Mouse (Mus musculus) urinary bladder, postnatal 36 days (tissue): Measurements from ENCODE around the gene Dgcr8.
A peak's percentile ranks its signal among the peaks of the same experiment; 100 is the strongest.

Experiments used
- DNase-seq, 2 experiments: peaks; one replicate each; pipeline ENCODE4 v3.0.0; 2022; ENCODE audit warnings: low spot score in 2 of 2, mixed read lengths in 1 of 2

The Dgcr8 gene

DNA sequence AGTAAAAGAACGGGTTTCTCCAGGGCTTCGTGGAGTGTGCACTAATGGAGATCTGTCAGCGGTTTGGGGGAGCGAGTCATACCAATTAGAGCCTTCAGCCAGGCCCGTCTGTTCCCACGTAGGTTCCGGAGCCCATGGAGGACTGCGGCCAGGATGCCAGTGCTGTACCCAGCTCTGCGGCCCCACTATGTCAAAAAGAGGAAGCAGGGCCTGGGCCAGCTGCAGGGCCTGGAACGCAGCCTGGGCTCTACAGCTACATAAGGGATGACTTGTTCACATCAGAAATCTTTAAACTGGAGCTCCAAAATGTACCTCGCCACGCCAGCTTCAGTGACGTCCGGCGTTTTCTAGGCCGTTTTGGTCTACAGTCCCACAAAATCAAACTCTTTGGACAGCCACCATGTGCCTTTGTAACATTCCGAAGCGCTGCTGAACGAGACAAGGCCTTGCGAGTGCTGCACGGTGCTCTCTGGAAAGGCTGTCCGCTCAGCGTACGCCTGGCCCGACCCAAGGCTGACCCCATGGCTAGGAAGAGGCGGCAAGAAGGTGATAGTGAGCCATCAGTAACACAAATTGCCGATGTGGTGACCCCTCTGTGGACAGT is 39.6 kb downstream of the Dgcr8 start:
- DNase-seq: peak; percentile 32 to 39

DNA sequence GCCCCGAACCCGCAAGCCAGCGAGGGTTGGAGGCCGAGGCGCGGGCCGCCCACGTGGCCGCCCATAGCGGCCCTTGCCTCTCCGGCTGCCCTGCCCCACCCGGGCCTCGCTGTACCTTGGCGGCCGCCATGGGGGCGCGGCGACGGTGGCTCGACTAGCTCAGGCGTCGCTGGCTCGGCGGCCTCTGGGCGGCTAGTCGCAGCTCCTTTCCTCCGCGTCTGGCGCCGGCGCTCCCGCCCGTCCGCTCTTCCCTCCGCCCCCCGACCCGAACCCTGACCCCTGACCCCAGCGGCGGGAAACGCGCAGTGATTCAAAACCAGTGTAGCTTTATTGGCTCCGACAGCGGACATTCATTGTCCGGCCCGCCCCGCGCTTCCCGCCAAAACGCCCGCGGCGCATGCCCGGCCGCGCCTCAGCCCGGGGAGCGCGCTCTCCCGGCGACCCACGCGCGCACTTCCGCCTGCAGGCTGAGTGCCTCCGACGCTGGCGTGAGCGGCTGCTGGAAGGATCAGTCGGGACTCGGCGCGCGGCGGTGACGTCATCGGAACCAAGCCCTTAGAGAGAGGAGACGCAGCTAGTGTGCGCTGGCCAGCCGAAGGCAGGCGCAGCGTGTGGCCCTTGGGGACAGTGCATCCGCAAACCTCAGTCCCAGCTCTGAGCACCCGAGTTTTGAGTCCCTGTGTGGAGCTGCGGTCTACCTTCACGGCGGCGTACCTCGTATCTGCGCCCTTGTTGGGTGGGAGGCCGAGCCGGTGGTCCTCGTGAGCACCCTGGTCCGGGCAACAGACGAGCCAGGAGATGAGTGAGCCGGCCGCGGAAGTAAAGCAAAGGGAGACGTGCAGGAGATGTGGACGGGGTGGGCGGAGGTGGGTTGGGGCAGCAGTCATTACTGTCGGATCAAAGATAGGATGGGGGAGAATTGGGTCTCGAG is 40.3 kb downstream of the Dgcr8 start, which contains the start of the genes Trmt2a and Ranbp1:
Trmt2a (plus strand) TSS at position 247 of the 931 bp plus-strand sequence.
Ranbp1 (minus strand) TSS at position 300 of the 931 bp plus-strand sequence.
- DNase-seq: peak; percentile 96 to 99

DNA sequence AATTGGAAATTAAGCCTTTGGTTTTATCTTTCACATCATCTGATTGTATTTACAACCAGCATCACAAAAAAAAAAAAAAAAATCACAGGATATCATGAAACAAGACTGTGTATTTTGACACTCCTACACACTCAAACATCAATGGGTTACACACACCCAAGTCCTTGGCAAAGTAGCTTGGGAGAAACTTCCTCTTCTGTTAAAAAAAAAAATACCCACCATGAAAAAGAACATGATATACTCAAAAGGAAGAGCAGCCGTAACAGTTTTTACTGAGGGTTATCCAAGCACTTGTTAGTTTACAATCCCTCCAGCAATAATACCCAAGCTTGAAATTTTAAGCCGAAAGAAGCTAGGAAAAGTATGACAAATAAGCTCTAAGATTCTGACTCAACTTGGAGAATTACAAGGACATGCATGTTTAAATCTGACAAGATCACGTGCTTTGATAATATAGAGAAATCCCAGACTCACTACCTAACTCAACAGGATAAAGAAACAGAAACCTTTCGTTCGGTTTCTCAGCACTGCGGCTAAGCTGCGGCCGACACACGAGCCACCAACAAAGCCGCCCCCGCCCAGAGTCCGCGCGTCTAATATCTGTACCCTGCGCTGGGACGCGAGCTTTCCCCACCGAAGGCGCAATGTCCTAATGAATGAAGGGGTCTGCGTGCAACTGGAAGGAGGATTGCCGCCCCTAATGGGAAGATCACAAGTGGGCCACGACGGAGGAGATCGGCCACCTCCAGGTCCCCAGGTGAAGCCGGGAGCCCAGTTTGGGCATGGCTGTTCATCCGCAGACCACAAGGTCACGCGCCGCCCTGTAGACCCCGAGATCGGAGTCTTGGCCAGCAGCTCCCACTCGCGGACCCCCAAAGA is 41.3 kb downstream of the Dgcr8 start:
- no peak for DNase-seq

DNA sequence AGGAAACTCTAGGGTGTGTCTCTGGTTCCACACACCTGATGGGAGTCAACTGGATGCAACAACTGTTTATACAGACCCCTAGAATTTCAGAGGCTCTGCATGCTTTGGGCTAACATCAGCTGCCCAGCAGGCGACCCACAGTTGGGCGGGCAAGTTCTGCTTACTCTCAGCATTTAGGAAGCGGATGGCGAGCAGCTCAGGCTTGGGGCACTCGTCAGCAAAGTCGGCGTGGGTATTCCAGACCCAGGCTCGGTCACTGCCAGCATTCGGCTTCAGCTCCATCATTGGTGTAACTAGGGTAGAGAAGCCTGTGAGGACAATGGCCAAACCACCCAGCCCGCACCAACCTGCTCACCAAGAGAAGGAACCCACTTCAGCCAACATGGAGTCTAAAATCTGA is 47.5 kb downstream of the Dgcr8 start:
- DNase-seq: no peak

DNA sequence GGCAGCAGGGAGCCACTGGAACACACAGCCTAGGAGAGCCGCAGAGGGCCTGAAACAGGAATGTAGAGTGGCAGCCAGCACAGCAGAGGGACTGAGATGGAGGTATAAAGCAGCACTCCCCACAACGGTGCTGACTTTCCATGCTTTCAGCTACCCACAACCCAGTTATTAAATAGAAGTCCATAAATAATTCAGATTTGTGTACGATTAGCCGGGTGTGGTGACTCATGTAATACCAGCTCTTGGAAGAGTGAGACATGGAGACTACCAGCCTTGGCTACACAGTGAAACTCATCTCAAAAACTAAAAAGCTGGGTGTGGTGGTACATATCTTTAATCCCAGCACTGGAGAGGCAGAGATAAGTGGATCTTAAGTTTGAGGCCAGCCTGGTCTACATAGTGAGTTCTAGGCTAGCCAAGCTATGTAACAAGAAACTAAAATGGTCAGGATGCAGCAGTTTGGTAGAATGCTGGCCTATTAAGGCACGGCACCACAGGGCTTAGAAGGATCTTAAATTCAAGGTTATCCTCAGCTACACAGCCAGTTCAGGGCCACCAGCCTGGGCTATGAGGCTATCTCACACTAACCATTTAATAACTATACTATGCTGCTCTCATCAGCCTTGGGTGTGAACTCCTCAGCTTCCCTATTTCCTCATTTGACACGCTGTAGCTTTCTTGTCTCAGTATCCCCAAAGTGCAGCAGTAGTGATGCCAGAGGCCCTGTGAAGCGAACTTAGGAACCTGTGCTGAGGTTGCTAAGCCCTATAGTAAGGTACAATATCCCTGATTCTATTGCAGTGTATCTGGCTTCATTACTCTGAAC is 52.2 kb downstream of the Dgcr8 start:
- DNase-seq: no peak

DNA sequence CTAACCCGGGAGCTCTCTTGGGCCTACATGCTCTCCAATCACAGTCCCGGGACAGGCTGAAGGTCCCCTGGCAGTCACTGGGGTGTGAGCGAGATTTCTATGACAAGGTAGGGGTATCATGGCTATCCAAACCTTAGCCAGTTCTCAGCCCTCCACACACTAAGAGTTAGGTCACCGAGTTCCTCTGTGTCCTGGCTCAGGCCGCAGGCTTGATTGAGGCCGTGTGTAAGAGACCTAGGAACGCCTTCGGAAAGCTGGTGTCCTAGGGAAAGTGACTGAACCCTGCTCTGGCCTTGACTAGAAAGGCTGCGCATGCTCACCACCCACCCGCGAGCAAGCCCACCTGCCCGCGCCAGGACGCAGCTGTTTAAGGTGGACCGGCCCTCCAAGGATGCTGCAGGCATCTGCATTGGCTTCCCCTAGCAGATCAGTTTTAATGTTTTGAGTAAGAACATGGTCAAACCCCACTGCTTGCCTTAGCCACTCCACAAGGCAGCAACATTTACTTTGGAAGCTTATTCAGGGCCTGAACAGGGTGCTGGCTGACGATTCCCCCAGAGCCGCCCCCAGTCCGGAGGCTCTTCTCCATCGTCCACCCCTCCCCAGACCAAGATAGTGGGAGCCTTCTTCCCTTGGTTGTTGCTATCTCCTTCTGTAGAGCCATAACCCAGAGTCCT is 53.5 kb downstream of the Dgcr8 start:
- peak; percentile 64 to 65 for DNase-seq

DNA sequence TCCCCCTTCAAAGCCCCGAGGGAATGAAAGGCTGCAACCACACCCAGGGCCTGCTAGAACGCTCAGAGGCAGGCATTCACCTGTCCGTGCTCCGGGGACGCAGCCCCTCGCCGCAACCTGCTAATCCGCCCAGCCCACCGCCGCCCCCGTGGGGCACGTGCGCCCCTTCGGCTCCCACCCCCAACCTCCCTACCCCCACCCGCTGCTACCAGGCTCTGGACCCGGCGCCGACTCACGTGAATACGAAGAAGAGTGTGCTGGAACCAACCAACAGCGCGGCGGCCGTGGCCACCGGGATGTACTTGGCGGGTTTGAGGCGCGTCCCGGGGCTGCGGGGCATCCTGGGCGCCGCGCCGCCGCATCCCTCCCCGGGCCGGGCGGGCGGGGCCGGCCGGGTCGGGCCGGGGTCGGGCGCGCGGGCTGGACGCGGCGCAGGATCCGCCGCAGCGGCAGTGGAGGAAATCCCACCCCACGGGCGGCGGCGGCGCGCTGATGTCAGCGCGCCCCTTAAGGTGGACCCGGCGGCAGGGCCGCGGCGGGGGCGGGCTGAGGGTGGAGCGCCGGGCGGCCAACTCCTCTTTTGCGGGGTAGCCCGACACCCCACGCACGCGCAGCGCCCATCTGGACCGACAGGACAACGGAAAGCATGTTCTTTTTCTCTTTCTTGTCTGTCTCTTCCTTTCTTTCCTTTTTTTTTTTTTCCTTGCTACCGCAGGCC is 54.2 kb downstream of the Dgcr8 start, which contains the start of gene Zdhhc8:
Zdhhc8 (minus strand) TSS at position 466 of the 718 bp plus-strand sequence.
- peak in 1 of 2 experiments; percentile 77 for DNase-seq

DNA sequence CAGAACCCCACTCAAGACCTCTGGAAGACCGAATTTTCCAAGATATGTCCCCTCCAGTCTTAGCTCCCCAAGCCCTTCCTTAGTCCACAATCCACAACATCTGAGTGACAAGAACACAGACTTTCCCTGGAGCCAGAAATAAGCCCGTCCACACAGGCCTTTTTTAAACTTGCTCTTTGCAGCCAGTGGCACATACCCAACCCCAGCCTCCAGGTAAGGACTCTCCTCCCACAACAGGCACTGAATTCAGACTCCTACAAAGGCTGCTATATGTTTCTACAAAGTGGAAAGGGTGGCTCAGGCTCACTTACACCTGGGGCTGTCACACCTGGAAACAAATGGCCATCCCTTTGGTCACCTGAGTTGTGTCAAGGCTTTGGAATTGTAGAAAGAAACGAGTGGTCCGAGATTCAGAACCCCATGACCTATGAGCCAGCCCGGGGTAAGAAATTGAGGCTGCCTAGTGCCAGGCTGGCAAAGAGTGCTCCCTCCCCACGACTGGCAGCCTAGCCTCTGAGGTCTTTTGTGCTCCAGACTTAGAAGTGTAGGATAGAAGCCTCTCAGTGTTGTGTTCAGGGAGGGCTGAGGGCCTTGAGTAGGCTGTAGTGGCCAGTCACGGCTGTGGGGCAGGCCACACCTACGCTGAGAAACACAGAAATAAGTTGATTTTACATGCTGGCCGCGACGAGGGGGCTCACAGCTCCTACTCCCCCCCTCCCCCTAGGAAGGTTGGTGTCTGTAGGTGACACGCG is 55.0 kb downstream of the Dgcr8 start:
- no peak for DNase-seq

DNA sequence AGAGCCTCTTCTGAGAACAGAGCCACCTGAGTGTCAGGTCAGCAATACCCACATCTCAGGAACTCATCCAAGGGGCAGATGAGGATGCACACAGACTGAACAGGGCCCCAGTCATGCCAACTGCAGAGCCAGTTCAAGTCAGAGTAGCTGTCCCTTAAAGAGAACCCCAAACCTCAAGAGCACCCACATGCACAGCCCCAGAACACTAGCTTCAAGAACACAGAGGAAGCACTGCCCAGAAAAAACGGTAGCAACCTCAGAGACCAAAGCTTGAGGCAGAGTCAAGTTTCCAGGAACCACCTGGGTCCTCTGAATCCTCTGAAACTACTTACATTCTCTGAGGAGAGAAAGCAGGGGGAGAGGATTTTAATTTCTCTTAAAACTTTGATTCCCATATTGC is 55.6 kb downstream of the Dgcr8 start:
- no peak for DNase-seq

DNA sequence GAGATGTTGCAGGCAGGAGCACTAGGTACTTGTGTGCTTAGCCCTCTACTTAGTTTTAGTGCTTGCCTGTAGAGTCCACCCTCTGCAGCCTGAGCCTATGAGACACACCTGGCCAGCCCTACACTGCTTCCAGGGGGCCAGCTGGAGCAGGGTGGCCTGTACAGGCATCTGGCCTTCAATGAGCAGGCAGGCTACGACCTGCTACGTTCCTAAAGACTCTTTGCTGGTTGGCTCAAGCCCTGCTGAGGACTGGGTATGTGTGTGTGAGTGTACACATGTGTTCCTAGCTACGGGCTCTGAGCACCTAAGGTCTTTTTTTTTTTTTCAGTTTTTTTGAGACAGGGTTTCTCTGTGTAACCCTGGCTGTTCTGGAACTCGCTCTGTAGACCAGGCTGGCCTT is 57.6 kb downstream of the Dgcr8 start:
- no peak for DNase-seq

DNA sequence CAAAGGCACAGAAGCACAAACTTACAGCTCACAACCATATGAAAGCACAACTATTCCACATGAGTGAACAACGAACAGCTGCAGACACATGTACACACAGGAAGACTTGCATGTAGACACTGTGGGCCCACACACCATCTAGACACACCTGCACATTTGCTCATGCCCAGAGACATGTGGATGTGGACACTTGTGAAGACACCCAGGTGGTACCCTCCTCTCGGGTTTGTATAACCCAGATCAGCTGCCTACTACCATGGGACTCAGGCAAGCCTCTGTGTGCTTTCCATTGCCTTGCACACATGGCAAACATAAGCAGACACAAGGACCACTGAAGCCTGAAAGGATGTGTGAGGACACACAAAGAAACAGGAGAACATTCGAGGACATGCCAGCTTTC is 58.0 kb downstream of the Dgcr8 start:
- no peak for DNase-seq

DNA sequence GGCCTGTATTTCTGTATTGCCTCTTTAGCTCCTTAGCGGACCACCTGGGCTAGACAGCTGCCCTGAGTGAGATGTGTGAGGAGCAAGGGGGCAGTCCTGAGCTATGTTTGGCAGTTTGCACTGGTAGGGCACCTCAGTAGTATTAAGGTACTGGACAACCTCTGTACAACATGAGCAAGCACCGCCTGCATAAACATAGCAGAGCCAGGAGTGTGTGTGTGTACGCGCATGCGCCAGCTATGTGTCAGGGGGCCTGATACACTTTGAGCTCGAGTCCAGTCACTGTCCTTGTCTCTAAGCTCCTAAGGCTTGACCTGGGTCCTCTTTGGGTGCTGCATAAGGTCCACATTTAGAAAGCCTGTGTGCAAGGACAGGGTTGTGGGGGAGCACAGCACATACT is 58.4 kb downstream of the Dgcr8 start:
- no peak for DNase-seq

DNA sequence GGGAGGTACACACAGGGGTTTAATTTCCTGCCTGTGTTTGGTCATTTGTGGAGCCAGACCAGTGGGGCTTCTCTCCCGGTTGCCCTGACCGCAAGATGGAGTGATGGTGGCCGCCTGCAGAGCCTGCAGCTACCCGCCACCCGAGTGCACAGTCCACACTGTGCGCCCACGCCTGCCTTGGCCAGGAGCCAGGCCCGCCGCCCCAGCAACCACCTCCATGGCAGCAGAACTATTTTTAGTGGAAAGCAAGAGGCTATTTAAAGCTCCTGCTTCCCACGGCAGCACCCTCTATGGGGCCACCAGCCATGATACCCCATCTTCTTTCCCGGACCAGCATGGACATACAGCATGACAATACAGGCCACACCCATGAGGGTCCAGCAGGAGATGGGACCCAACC is 59.4 kb downstream of the Dgcr8 start:
- no peak for DNase-seq

DNA sequence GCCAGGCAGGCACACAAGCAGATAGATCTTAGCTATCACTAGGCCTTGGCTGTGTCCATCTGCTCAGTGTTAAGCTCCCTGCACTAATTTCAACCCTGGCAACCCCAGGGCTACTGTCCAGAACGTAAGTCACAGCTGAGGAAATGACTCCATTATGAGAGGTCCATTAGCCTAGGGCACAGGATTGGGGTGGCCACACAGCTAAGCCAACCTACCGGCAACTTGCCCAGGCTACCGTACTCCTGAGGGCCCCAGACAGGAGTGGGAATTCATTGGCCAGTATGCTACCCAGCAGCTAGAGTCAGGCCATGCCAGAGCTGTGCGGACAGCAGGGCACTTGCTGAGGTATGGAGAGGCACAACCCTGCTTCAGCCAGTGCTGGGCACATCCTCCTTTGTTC is 60.2 kb downstream of the Dgcr8 start:
- no peak for DNase-seq

DNA sequence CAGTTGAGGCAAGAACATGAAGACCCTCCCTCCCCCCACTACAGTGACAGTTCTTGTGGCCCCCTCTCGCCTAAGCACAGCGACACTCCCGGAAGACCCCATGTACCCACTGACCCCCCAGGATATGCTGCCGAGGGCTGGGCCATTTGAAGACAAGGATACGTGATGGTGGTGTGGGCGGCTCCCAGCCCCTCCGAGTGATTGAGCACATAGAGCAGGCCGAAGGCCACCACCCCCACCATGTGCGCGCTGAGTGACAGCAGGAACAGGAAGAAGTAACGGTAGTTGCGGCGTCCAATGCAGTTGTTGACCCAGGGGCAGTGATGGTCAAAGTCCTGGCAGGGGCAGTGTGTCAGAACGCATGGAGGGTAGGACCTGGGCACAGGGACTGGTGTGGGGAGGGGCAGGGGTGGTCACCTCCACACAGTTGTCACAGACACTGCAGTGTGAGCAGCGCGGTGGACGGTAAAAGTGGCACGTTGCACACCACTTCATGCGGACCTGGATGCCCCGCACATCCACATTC is 61.1 kb downstream of the Dgcr8 start:
- DNase-seq: no peak

DNA sequence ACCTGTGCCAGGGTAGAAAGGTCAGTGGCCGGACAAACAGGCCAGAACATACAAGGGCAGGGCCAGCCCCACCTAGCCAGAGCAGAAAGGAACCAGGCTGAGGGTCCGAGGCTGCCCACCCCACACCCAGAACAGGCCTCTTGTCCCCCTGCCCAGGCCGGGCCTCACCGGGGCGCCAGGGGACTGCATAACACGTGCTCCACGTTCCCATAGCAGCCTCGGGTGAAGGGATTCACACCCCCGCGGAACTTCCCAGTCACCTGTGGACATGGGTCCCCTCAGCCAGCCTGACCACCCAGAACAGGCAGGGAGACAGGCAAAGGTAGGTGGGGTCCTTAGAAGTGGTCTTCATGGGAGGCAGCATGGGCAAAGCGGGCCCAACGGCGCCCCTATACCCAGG is 61.9 kb downstream of the Dgcr8 start:
- DNase-seq: no peak

DNA sequence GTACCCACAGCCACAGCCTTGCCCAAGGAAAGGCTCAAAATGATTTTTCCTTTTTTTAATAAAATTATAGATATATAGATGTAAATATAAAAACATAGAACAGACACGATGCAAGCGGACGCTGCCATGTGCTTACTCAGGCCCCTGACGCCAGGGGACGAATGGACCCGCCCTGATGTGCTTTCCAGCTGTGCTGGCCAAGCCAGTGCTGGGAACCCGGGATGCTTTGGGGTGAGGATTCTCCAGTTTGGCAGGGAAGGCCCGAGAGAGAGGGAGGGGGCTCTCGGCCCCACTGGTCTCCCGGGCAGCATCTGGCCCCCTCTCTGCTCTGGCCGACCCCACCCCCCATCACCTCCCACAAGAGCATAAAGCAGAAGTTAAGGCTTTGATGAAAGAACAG is 66.9 kb downstream of the Dgcr8 start:
- no peak for DNase-seq

DNA sequence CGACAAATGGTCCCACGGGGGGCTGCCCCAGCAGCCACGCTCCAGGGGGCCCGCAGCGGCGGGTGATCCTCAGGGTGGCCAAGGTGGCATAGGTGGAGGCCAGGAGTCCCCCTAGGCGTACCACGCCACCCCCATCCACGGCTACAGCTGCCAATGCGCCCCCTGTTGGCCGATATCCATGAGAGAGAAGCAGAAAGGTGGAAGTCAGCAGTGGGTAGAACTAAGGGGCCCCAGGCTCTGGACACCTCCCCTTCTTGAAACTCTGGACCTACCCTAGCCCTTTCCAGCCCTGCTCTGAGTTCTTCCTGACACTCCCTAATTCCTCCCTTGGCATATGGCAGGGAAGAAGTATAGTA is 67.5 kb downstream of the Dgcr8 start:
- DNase-seq: no peak
